Mouse (Mus musculus) megakaryocyte progenitor cell, adult 5-6 weeks (primary cell): ENCODE measurements around the gene Zfp688. TPM values are rescaled to one million over a fixed set of nuclear protein-coding genes. Genes with fewer than 3 reads are reported as not detected.
"Not testable (repeated sequence)": the region's sequence is repeated elsewhere in the genome, so short reads cannot be mapped to it uniquely, and the experiment has no call there.

Experiments used
- ATAC-seq: replicated peaks from 2 replicates; pipeline ENCODE4 v1.8.0; 2016; ENCODE audit warnings: mild to moderate bottlenecking, moderate TSS enrichment, inconsistent platforms; ENCODE audit not compliant: poor library complexity
- total RNA-seq, 2 experiments: library from RNA; stranded (forward) in 1 of 2; stranded (reverse) in 1 of 2; fragments of 157-497, 149-512 nt in 1 of 2; fragments of 200-1000 nt in 1 of 2; gene quantifications; 2 replicates each; pipeline versions ENCODE4 v1.2.3 to v1.2.4; 2015 to 2017

Gene Zfp688
- total RNA-seq (2015) (7.1 and 9.0 TPM in 2 replicates), total RNA-seq (2017) (4.7 and 5.9 TPM in 2 replicates)

DNA sequence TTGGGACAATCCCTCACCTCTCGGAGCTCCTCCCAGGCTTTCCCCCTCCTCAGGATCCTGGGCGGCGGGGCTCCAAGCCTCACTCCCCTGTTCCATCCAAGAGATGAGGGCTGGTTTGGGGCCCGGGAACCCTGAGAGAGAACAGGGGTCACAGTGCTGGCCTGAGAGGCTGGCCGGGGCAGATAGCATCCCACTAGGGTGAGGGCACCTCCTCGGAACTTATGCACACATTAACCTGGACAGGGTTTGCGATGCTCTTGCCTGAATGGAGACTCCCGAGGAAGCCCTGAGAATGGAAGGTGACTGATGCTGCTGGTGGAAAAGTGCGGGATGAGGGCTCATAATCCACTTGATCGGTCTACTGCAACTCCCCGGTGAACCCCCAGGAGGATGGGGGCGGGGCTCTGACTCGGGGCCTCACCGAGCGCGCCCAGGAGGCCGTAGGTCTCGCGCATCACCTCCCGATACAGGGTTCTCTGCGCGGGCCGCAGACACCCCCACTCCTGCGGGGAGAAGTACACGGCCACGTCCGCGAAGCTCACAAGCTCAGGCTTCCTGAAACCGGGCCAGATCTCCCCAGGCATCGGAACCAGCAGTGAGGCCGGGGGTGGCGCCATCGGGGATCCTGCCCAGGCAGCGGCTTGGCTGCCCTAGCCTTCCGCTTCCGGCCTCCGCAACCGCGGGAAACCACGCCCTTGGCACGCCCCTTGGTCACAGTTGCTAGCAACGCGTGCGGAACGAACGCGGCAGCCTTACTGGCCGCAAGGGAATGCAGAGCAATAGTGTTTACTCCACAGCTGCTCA lies at the start of gene Zfp688:
TSS of gene Zfp688 (minus strand) at position 681 of the 804 bp plus-strand sequence.
- peak; percentile 97 for ATAC-seq

DNA sequence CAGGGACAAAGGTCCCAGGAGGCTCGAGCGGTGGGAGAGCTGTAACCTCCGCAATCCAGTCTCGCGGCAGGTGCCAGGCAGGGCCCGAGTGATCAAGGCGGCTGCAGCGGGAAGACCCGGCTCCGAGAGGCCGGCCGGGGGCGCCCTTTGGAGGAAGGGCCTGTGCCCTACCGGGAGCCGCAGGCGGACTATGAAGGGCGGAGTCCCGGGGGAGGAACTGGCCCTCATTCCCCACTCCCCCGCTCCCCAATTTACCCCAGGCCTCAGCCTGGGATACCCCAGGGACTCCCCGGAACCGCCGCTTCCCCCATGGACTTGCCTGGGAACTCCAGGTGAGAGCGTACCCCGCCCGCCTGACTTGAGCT lies 49.8 kb upstream of the Zfp688 start:
- peak; percentile 37 for ATAC-seq

DNA sequence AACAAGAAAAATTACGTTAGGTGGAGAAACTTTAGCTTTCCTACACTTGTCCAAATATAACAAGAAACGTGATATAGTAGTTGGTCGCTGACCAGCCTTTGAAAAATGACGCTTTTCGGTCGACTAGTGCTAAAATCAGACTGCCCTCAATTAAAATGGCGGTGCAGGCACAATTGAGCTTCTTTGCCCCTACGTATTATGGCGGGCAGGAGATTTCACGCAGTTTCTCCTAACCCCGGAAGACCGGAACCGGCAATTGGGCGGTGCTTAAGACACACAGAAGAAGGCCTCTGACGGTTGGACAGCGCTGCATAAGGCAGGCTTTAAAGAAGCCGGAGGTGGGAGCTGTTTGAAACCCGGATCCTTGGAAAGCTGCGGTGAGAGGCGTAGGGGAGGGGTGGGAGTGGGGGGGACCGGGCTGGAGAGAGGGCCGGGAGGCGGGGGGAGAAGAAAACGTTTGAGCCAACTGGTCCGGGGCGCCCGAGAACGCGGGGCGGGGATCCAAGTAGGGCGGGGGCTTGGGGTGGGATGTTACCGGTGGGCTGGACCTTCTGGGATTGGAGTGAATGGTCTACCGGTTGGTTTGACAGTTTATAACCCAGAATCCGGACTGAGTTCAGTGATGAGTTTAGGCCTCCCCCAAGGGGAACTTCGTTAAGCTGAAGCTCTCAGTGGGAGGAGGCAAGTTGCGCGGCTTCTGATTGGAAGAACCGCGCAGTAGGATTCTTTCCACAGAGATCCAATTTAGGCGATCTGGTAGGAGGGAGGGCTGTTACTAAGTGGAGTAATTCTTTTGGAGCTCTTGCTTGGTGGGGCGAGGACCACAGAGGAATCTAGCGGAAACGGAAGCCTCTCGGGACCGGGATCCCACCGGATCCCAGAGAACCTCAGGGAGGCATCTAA lies 49.1 kb upstream of the Zfp688 start:
- peak; percentile 81 for ATAC-seq

- ATAC-seq: peak; percentile 12; the same call in 1 of the 2 replicates
Observed at GRCm38 (mm10) chr7:127470011-127470715, 48.3 kb upstream of the Zfp688 start.

- ATAC-seq: no peak
Observed at GRCm38 (mm10) chr7:127466606-127467005, 44.7 kb upstream of the Zfp688 start.

- ATAC-seq: peak; percentile 37
Observed at GRCm38 (mm10) chr7:127465670-127466069, 43.8 kb upstream of the Zfp688 start.

DNA sequence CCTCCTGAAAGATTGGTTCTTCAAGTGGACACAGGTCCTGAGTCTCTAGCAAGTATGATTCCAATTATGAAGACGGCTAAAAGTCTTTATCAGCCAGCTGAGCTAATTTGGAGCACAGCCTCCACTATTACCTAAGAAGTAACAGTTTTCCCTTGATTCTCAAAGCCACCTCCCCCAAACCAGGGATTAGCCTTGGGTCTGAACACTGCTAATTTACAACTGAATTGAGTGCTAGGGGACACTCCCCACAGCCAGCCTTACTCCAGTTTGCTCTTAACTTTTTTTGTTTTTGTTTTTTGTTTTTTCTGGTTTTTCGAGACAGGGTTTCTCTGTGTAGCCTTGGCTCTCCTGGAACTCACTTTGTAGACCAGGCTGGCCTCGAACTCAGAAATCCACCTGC lies 43.3 kb upstream of the Zfp688 start:
- ATAC-seq: no peak

- ATAC-seq: not testable (repeated sequence)
Observed at GRCm38 (mm10) chr7:127459311-127459710, 37.4 kb upstream of the Zfp688 start, which contains the start of gene Prr14. Gene Prr14 (plus strand): TSS chr7:127459611.

DNA sequence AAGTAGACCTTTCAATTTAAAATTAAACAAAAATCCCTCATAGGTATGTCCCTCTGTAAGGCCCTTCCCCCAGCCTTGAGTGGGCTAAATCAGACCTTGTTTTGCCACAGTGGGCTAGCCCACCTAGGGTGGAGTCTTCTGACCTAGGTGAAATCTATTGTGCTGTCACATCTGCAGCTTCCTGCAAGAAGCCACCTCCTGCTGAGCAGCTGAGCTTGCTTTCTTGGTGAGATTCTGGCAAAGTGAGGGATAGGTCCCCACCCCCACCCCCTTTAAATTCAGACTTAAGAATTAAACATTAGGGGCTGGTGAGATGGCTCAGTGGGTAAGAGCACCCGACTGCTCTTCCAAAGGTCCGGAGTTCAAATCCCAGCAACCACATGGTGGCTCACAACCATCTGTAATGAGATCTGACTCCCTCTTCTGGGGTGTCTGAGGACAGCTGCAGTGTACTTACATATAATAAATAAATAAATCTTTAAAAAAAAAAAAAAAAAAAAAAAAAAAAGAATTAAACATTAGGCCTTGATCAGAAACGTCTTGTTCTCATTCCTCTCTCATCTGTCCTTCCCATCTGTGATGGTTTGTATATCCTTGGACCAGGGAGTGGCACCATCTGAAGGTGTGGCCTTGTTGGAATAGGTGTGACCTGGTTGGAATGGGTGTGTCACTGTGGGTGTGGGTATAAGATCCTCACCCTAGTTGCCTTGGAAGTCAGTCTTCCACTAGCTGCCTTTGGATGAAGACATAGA lies 36.7 kb upstream of the Zfp688 start:
- not testable (repeated sequence) for ATAC-seq

GRCm38 (mm10) chr7:127454905-127455304 lies 33.0 kb upstream of the Zfp688 start:
- no peak for ATAC-seq

DNA sequence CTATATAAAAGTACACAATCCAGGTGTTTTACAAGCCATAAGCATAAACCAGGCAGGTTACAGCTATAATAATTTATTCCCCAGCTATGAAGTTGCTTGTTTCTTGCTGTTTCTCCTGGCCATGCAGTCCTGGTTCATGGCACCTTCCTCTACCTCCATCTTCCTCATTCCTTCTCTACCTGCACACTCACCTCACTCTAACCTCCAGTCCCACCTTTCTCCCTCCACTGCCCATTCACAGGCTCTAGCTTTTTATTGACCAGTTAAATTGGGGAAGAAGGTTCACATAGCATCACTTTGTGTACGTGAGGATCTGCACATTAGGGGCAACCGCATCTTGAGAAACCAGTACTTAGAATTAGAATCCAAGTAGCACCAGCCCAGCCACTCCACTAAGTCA lies 31.2 kb upstream of the Zfp688 start:
- ATAC-seq: no peak

DNA sequence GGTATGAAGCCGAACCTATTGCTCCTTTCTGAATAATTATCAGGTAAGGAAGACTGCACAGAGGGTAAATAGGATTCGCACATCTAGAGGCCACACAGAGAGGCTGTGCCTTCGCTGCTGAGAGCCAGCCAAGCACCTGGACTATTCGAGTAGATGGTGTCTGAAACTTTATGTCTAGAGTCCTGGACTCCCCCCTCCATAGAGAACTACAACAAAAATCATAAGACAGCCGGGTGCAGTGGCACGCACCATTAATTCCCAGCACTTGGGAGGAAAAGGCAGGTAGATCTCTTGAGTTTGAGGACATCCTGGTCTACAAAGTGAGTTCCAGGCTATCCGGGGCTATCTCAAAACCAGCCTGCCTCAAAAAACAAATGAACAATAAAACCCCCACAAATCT lies 28.1 kb upstream of the Zfp688 start:
- ATAC-seq: no peak

DNA sequence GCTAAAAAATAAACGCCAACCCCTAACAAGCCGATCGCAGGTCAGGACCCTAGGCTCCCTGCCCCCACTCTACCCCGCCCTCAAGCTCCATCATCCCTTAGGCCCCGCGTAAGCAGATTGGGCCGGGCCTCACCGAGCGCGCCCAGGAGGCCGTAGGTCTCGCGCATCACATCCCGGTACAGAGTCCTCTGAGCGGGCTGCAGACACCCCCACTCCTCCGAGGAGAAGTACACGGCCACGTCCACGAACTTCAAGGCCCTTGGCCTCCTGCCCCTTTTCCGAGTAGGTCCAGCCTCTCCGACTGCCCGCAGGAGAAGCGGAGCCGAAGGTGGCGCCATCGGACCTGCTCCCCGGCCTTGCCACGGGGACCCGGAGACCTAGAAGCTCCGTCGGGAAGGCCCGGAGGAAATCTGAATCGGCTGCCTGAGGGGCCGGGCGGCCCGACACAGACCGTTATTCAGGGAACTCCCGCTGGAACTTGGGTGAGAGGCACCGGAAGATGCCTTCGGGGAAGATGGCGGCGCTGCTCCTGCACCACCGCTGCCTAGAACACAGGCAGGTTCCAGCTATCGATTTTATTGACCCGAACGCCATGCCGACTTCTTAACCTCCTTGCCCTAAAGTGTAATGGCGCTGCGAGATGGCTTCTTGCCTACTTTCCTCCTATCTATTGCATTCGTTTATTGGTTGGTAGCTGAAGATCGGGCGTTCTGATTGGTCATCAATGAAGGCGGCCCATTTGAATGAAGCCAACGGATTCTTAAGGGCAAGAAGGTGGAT lies 26.8 kb upstream of the Zfp688 start, which contains the start of gene Zfp689:
TSS of gene Zfp689 (minus strand) at position 638 of the 780 bp plus-strand sequence.
- peak; percentile 96 for ATAC-seq

DNA sequence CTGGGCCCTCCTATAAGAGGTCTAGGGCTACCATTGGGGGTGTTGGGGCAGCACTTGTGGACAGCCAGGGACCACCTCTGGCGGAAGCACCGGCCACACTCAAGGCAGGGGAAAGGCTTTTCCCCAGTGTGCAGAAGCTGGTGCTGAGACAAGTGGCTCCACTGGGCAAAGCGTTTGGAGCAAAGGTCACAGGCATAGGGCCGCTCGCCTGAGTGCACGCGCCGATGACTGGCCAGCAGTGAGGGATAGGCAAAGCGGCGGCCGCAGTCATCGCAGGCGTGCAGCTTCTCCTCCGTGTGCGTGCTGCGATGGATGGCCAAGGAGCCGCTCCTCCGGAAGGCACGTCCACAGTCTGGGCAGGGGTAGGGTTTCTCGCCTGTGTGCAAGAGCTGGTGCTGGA lies 22.1 kb upstream of the Zfp688 start:
- ATAC-seq: no peak

DNA sequence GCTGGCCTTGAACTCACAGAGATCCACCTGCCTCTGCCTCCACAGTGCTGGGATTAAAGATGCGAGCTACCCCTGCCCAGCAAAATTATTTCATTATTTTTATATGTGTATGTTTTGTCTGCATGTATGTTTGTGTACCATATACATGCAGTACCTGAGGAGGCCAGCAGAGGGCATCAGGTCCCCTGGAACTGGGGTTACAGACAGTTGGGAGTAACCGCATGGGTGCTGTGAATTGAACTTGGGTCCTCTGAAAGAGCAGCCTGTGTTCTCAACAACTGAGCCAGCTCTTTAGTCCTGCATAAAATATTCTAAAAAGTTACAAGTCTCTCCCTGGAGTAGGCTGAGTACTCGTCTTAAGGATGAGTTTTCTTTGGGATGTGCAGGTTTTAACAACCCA lies 15.9 kb upstream of the Zfp688 start:
- no peak; the same call in 1 of the 2 replicates for ATAC-seq

DNA sequence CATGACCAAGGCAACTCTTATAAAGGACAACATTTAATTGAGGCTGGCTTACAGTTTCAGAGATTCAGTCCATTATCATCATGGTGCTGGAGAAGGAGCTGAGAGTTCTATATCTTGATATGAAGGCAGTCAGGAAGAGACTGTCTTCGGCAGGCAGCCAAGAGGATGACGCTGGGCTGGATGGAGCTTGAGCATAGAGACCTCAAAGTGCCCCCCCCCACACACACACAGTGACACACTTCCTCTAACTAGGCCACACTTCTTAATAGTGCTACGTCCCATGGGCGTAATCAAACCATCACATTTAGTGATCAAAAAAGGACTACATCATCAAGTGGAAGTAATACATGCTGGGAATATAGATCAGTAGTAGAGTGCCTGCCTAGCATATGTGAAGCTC lies 13.3 kb upstream of the Zfp688 start:
- no peak for ATAC-seq

- no peak for ATAC-seq
Observed at GRCm38 (mm10) chr7:127426354-127426753, 4.5 kb upstream of the Zfp688 start.

GRCm38 (mm10) chr7:127425911-127426310 lies 4.0 kb upstream of the Zfp688 start:
- no peak for ATAC-seq

DNA sequence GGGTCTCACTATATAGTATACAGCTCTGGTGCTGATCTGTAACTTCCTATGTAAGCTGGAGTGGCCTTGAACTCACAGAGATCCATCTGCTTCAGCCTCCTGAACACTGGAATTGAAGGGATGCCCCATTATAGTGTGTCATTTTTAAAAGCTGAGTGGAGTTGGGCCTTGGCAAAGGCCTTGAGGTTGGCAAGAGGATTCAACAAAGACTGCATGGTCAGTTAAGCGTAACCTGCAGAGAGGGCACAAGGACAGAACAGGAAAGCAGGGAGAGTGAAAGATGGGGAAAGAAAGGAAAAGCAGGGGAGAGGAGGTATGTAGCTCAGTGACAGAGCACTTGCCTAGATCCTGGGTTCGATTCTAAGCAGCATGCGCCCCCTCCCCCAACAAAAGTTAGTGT lies 3.4 kb upstream of the Zfp688 start:
- ATAC-seq: no peak
